Mouse (Mus musculus) cortical plate, adult 2 months (tissue): ENCODE data around the gene Gm9857. TPM values are rescaled to one million over a fixed set of nuclear protein-coding genes. Genes with fewer than 3 reads are reported as not detected.

Experiments used
- H3K27ac ChIP-seq: fragments of 200-500 bp; 2 replicates; pipeline ENCODE4 v1.5.1; 2012; ENCODE audit warnings: low read length, control low read depth, inconsistent platforms; ENCODE audit not compliant: insufficient read depth
- H3K4me1 ChIP-seq: fragments of 200-500 bp; 2 replicates; pipeline ENCODE4 v1.6.1; 2011; ENCODE audit warnings: low read length; ENCODE audit not compliant: control insufficient read depth, insufficient read depth
- H3K4me3 ChIP-seq: fragments of 200-500 bp; 2 replicates; pipeline ENCODE4 v1.5.1; 2011; ENCODE audit warnings: mild to moderate bottlenecking, low read length, control low read depth; ENCODE audit not compliant: insufficient read depth
- CTCF ChIP-seq: fragments of 200-500 bp; IDR thresholded peaks from 2 replicates; pipeline ENCODE4 v1.5.1; 2011; ENCODE audit warnings: mild to moderate bottlenecking, control low read depth, low read length; ENCODE audit not compliant: insufficient read depth; ENCODE audit errors: extremely low read depth
- POLR2A ChIP-seq: fragments of 200-500 bp; IDR thresholded peaks from 2 replicates; pipeline ENCODE4 v1.6.1; 2011; ENCODE audit warnings: mild to moderate bottlenecking, low read length, control low read depth; ENCODE audit not compliant: insufficient read depth; ENCODE audit errors: extremely low read depth
- polyA plus RNA-seq: library from polyadenylated mRNA; depleted of rRNA; stranded (reverse); fragments of >200 nt; gene quantifications from 2 replicates; pipeline ENCODE4 v1.2.3, GENCODE M21; 2012

The Gm9857 gene
- polyA plus RNA-seq, 1 experiment, result not detected

GRCm38 (mm10) chr3:108933557-108933956 is 6.7 kb downstream of the Gm9857 start:
- TF ChIP-seq POLR2A (no peak), CTCF (no peak)
- no peaks in the 10 kb centered on the region for H3K4me1 ChIP-seq
- no peak overlapping the region for H3K27ac ChIP-seq
- H3K4me3 ChIP-seq, result no peak overlapping the region

GRCm38 (mm10) chr3:108926308-108926707 is 13.9 kb downstream of the Gm9857 start:
- H3K4me1 ChIP-seq, result no peaks in the 10 kb centered on the region
- H3K27ac ChIP-seq, result no peak overlapping the region
- TF ChIP-seq CTCF, result no peak
- TF ChIP-seq POLR2A, result no peak
- H3K4me3 ChIP-seq, result no peak overlapping the region

GRCm38 (mm10) chr3:108925677-108926076 is 14.6 kb downstream of the Gm9857 start:
- Histone ChIP-seq H3K27ac (no peak overlapping the region), H3K4me3 (no peak overlapping the region)

GRCm38 (mm10) chr3:108921822-108922221 is 18.4 kb downstream of the Gm9857 start:
- Histone ChIP-seq H3K4me1 (peaks cover 1% of the 10 kb centered on the region; the same call in 1 of the 2 replicates), H3K27ac (no peak overlapping the region), H3K4me3 (no peak overlapping the region)
- TF ChIP-seq POLR2A, result no peak
- no peak for TF ChIP-seq CTCF

More at GRCm38 (mm10) chr3:108925677-108926076, 14.6 kb downstream of the Gm9857 start:
- TF ChIP-seq CTCF (no peak), POLR2A (no peak)
- no peaks in the 10 kb centered on the region for H3K4me1 ChIP-seq

GRCm38 (mm10) chr3:108920442-108921070 is 19.7 kb downstream of the Gm9857 start:
- Histone ChIP-seq H3K4me1 (peaks cover 3% of the 10 kb centered on the region; the same call in 1 of the 2 replicates), H3K4me3 (no peak overlapping the region), H3K27ac (no peak overlapping the region)
- TF ChIP-seq POLR2A (no peak), CTCF (no peak)

GRCm38 (mm10) chr3:108918852-108919251 is 21.4 kb downstream of the Gm9857 start:
- TF ChIP-seq POLR2A (no peak), CTCF (no peak)
- peaks cover 3% of the 10 kb centered on the region; the same call in 1 of the 2 replicates for H3K4me1 ChIP-seq
- H3K27ac ChIP-seq, result no peak overlapping the region
- no peak overlapping the region for H3K4me3 ChIP-seq

- Histone ChIP-seq H3K4me1 (peaks cover 3% of the 10 kb centered on the region; the same call in 1 of the 2 replicates), H3K4me3 (no peak overlapping the region), H3K27ac (no peak overlapping the region)
- TF ChIP-seq CTCF (no peak), POLR2A (no peak)
Observed at GRCm38 (mm10) chr3:108917986-108918385, 22.3 kb downstream of the Gm9857 start.

- no peak overlapping the region for H3K4me3 ChIP-seq
- peaks cover 3% of the 10 kb centered on the region; the same call in 1 of the 2 replicates for H3K4me1 ChIP-seq
- no peak for TF ChIP-seq CTCF
- TF ChIP-seq POLR2A, result no peak
- no peak overlapping the region for H3K27ac ChIP-seq
Observed at GRCm38 (mm10) chr3:108916857-108917256, 23.4 kb downstream of the Gm9857 start.

GRCm38 (mm10) chr3:108915999-108916398 is 24.2 kb downstream of the Gm9857 start:
- Histone ChIP-seq H3K27ac (no peak overlapping the region), H3K4me3 (no peak overlapping the region)

More at GRCm38 (mm10) chr3:108915999-108916398, 24.2 kb downstream of the Gm9857 start:
- H3K4me1 ChIP-seq, result peaks cover 3% of the 10 kb centered on the region; the same call in 1 of the 2 replicates
- TF ChIP-seq CTCF, result no peak
- TF ChIP-seq POLR2A, result no peak
